Mouse (Mus musculus): ENCODE data around the gene Il2ra.

Il2ra gene

DNA sequence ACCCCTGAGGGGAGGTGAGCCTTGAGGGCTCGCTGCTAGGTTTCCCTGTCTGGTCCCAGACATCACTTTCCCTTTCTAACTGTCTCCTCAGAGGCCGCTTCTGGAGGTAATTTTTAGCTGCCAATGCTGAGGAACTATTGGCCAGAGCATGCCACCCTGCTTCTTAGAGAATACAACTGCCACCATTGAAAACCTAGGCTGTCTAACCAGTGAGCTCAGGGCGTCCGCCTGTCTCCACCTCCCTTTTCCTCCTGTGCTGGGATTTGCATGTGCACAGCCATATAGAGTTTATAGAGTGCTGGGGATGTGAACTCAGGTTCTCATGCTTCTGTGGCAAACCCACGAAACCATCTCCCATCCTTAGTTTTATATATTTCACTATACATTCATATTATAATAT is 11.2 kb downstream of the Il2ra start:
- DNase-seq, result no peak

- no peak for DNase-seq
Measured at GRCm38 (mm10) chr2:11654990-11655931, 12.7 kb downstream of the Il2ra start.

GRCm38 (mm10) chr2:11657581-11657980 is 15.0 kb downstream of the Il2ra start:
- no peak for DNase-seq

DNA sequence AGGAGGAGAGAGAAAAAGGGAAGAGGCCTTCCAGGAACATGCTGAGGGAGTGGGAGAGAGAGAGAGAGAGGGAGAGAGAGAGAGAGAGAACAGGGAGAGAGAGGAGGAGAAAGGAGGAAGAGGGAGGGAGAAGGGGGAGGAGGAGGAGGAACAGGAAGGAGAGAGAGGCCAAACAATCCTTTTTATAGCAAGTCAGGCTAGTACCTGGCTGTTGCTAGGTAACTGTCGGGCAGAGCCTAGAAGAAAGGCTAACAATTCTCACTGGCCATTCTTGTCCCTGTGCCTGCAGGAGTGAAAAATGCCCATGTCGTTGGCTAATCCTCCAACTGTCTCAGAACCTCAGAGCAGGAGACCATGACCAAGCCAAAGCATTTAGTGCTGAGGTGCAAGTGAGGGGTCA is 16.7 kb downstream of the Il2ra start:
- no peak for DNase-seq

GRCm38 (mm10) chr2:11662143-11662906 is 19.7 kb downstream of the Il2ra start:
- no peak for DNase-seq

DNA sequence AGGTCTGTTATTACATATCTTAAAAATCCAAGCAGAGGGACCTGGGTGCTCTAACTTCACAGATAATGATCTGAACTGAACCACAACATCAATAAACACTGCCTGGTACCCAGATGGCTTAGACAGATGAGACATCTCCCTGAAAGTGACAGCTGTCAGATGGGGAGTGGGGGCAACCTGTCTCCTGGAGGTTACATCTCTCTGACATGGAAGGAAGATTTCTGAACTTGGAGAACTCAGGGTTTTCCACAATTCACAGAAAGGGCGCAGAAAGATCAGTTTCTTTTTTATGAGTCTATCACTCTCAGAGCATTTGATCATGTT is 20.3 kb downstream of the Il2ra start:
- no peak for DNase-seq

DNA sequence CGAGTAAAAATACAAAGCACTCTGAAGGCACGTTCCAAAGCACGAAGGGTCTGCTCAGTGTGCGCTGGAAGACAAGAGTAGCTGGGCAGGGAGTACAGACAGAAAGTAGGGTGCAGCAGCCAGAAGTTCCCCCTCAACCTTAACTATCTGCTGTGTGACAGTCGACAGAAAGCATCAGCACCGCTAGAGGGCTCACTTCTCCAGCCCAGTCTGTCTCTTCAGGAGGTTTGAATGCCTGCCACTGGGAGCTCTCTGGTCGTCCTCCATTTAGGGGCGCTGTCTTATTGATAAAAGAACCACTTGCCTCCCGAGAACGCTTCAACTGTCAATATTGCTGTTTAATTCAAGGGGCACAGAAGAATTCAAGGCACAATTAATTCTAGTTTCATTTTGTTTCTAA is 21.4 kb downstream of the Il2ra start:
- DNase-seq, result peak; percentile 90

DNA sequence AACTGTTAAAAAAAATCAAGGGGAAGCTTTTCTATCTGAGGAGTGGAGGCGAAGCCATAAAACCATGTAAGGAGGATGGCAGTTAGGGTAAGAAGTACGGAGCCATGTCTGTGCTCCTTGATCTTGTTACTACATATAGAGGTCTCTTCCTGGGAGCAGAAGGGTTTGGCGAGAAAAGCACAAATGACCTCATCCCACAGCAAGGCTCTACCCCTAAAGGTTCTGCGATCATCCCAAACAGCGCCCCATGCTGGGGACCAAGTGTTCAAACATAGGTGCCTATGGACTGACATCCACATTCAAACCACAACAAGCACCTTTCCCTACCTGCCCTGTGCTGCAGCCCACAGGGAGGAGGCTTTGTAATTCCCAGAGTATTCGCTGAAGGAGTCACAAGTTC is 21.8 kb downstream of the Il2ra start:
- DNase-seq, result peak; percentile 63

DNA sequence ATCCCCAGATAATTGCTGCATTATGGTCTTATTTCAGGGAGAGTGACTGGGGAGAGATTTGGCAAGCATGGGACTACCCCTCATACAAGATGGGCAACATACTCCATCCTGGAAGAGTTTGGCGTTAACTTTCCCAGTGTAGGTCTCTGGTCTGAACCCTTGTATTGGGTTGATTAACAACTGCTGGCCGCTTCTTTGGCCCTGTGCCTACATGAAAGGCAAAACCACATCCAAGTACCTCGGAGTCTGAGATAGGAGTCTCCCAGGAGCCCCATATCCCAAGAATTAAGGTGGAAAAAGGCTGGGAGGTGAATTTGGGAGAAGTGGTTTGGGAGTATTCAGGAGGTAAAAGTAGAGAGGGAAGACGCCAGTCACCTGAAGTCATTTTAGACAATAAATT is 22.2 kb downstream of the Il2ra start:
- DNase-seq, result peak; percentile 24

- peak; percentile 41 for DNase-seq
Measured at GRCm38 (mm10) chr2:11665326-11665725, 22.7 kb downstream of the Il2ra start.

DNA sequence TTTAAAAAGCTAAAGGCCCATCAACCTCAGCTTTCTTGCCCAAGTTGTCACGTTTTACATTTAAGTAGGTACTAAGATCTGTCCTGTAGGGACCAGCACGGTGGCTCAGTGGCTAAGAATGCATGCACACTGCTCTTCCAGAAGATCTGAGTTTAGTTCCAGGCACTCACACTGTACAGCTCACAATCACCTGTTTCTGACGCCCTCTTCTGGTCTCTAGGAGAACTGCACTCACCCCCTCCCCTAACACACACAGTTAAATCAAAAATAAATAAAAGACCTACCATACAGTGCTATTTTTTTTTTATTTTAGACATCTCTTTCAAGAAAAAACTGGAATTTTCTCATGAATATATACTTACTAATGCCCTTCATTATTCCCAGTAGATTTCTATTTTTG is 29.5 kb downstream of the Il2ra start:
- DNase-seq, result no peak

- DNase-seq, result no peak
Measured at GRCm38 (mm10) chr2:11679626-11680025, 37.0 kb downstream of the Il2ra start.

DNA sequence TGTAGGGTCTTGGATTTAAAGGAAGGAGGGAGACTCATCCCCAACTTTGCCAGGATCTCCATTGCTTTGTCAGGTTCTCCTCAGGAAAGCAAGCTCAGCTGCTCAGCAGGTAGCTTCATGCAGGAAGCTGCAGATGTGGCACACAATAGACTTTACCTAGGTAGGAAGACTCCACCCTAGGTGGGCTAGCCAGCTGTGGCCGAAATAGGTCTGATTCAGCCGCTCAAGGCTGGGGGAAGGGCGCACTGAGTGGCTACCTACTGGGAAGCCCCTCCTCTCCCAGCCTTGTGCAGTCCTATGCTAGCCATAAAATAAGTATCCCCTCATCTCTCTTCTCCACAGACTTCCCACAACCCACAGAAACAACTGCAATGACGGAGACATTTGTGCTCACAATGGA is 40.1 kb downstream of the Il2ra start:
- DNase-seq, result no peak

GRCm38 (mm10) chr2:11686512-11686911 is 43.9 kb downstream of the Il2ra start:
- no peak for DNase-seq

GRCm38 (mm10) chr2:11687436-11687835 is 44.8 kb downstream of the Il2ra start:
- peak; percentile 16 for DNase-seq

- DNase-seq, result no peak
Measured at GRCm38 (mm10) chr2:11690201-11690890, 47.7 kb downstream of the Il2ra start.

GRCm38 (mm10) chr2:11693352-11693751 is 50.7 kb downstream of the Il2ra start:
- no peak for DNase-seq

DNA sequence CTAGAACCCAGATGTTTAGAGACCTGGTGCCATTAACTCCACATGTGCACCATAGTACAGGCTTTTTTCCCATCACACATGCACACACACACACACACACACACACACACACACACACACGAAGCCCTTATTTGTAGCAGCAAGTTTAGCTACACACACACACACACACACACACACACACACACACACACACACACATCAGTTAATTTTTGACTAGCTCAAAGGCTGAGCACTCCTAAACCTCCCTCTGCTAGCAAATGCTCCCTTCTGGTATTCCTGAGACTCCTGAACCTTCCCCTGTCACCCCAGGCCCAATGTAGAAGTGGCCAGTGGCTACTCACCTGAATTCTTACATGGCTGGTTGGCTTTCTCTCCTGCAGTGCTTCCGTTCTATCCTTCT is 51.5 kb downstream of the Il2ra start:
- peak; percentile 56 for DNase-seq

DNA sequence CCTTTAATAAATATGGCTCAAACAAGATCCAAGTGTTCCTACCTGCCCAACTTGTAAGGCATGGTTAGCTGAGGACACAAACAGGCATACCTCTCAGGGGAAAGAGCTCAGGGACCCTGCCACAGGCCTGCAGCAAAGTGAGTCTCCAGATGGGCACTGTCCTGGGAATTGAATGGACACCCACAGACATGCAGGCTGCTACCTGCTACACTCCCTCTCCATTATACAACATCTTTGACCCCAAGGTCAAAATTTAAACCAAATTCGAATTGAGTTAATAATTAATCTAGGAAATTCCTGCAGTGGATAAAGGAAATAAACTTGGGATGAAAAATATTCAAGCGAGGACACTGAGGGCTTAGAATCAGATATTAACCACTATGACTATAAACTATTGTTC is 53.3 kb downstream of the Il2ra start:
- no peak for DNase-seq

DNA sequence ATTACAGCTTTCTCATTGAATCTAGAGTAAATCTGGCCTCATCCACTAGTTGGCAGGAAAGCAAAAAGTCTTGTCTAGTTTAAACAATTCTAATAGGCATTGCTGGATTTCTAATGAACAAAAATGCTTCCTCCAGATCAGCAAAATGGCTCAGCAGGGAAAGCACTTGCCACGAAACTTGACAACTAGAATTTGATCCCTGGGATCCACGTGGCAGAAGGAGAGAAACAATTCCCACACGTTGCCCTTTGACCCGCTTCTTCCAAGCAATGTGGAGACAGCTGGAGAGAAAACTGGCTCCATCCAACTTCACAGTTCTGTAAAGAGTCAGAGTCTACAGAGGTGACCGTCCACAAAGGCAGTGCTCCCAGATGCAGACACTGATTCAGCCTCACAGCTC is 56.4 kb downstream of the Il2ra start:
- peak; percentile 55 for DNase-seq

- DNase-seq, result no peak
Measured at GRCm38 (mm10) chr2:11699905-11700304, 57.3 kb downstream of the Il2ra start.

DNA sequence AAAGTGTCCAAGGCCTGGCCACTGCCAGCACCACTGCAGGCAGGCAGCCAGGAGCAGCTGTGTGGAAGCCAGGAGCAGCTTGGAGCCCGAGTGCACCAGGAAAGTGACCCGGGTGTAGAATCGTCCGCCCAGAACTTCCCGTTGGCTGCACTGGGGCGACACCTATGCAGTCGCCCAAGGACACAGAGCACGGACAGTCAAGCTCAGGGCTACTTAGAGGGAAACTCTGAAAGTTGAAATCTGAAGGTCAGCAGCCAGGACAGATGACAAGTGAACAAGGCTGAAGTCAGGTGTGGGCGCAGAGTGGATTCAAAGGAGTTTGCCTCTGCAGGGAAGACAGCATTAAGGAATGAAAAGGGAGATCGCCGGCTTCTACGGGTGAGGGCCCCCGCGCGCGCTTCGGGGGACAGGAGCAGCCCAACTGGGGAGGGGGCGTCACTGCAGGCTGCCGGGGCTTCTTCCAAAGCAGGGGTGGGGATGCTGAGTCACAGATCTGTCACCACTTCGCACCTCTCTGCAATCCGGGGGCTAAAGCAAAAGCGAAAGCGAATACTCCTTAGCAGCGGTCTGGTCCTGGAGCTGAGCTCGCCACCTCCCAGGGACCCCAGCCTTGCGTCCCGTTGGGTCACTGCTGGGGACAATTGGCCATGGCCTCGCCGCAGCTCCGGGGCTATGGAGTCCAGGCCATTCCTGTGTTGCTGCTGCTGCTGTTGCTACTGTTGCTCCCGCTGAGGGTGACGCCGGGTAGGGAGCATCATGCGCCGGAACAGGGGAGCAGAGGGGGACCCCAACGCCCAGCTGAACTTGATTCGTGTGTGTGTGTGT is 62.8 kb downstream of the Il2ra start, which contains the start of gene Il15ra:
Gene Il15ra (plus strand): TSS at position 90 of the 825 bp plus-strand sequence.
- peak; percentile 87 for DNase-seq
